26 mouse cellular contexts compared by ENCODE assay signal in genomic region chr1:68371531-68371930, GRCm38 (mm10).
"Had no signal": no experiment of that assay in that cellular context is flagged by ENCODE, and none has a peak within 500 bp of the region (broad histone marks: within the 10 kb centered on the region; RNA-seq: fewer than 3 reads in every experiment).

No protein-coding gene starts in this region.

- H3K9ac ChIP-seq: heart, embryonic 13.5 days; heart, embryonic 15.5 days; hindbrain, embryonic 13.5 days; hindbrain, embryonic 15.5 days; intestine, embryonic 15.5 days; limb, embryonic 12.5 days; liver, embryonic 13.5 days; liver, embryonic 15.5 days had no signal

- H3K4me2 ChIP-seq: heart, embryonic 11.5 days; heart, embryonic 13.5 days; heart, embryonic 15.5 days; hindbrain, embryonic 13.5 days; hindbrain, embryonic 15.5 days; intestine, embryonic 15.5 days; limb, embryonic 12.5 days; liver, embryonic 11.5 days; liver, embryonic 13.5 days; liver, embryonic 15.5 days had no signal

- ATAC-seq: inflammation-experienced regulatory T-cells, adult 6 months; intestine, embryonic 15.5 days; intestine, postnatal 0 days had no signal

- DNase-seq: gastrocnemius, postnatal 14 days; gastrocnemius, postnatal 36 days; heart, adult 11 months; heart, adult 2 months; heart, postnatal 14 days; heart, postnatal 36 days; kidney, adult 18-20 months; kidney, adult 8-10 months; kidney, postnatal 10 days; kidney, postnatal 25 days; kidney, postnatal 4 days; liver; liver, embryonic 13.5 days had no signal

- H3K36me3 ChIP-seq: heart, embryonic 13.5 days; heart, embryonic 15.5 days; hindbrain, embryonic 13.5 days; hindbrain, embryonic 15.5 days; intestine, embryonic 15.5 days; limb, embryonic 10.5 days; limb, embryonic 12.5 days; liver, embryonic 13.5 days; liver, embryonic 15.5 days had no signal

- H3K9me3 ChIP-seq: heart, embryonic 13.5 days; heart, embryonic 15.5 days; hindbrain, embryonic 13.5 days; hindbrain, embryonic 15.5 days; intestine, embryonic 15.5 days; limb, embryonic 10.5 days; limb, embryonic 12.5 days; liver, embryonic 13.5 days; liver, embryonic 15.5 days had no signal

- H3K27ac ChIP-seq: heart, adult 2 months; heart, embryonic 13.5 days; heart, embryonic 15.5 days; hindbrain, embryonic 13.5 days; hindbrain, embryonic 15.5 days; intestine, embryonic 15.5 days; left cerebral cortex, adult 2 months; limb, embryonic 10.5 days; limb, embryonic 12.5 days; liver, embryonic 13.5 days; liver, embryonic 15.5 days had no signal

- H3K27me3 ChIP-seq: heart, embryonic 13.5 days; heart, embryonic 15.5 days; hindbrain, embryonic 13.5 days; hindbrain, embryonic 15.5 days; intestine, embryonic 15.5 days; limb, embryonic 12.5 days; liver, embryonic 13.5 days; liver, embryonic 15.5 days had no signal

- H3K4me3 ChIP-seq: heart, adult 2 months; heart, embryonic 13.5 days; heart, embryonic 15.5 days; hindbrain, embryonic 13.5 days; hindbrain, embryonic 15.5 days; intestine, embryonic 15.5 days; left cerebral cortex, adult 2 months; limb, embryonic 10.5 days; limb, embryonic 12.5 days; liver, embryonic 13.5 days; liver, embryonic 15.5 days had no signal

- H3K4me1 ChIP-seq: heart, embryonic 15.5 days; hindbrain, embryonic 13.5 days; hindbrain, embryonic 15.5 days; intestine, embryonic 15.5 days; limb, embryonic 10.5 days; limb, embryonic 12.5 days; liver, embryonic 13.5 days; liver, embryonic 15.5 days had no signal
